Mouse (Mus musculus) E14TG2a.4 (cell line): Measurements from ENCODE around the gene Aes.
A peak's percentile ranks its signal among the peaks of the same experiment; 100 is the strongest.

Experiments used
- H3K27me3 ChIP-seq: 2 replicates; pipeline ENCODE4 v1.6.1; 2014; ENCODE audit warnings: low read length, control low read depth; ENCODE audit not compliant: insufficient read depth
- H3K36me3 ChIP-seq: 2 replicates; pipeline ENCODE4 v1.6.1; 2014; ENCODE audit warnings: low read length, control low read depth; ENCODE audit not compliant: insufficient read depth
- H3K4me1 ChIP-seq: replicated peaks from 2 replicates; pipeline ENCODE4 v1.6.1; 2014; ENCODE audit warnings: low read depth, low read length, control low read depth
- H3K4me3 ChIP-seq: replicated peaks from 2 replicates; pipeline ENCODE4 v1.5.1; 2014; ENCODE audit warnings: mild to moderate bottlenecking, low read length
- H3K9me3 ChIP-seq: 2 replicates; pipeline ENCODE4 v1.6.1; 2014; ENCODE audit warnings: low read length, control low read depth
- CTCF ChIP-seq: conservative IDR thresholded peaks from 2 replicates; pipeline ENCODE4 v1.5.1; 2014; ENCODE audit warnings: low read length
- NANOG ChIP-seq: IDR thresholded peaks from 2 replicates; pipeline ENCODE4 v1.6.1; 2014; ENCODE audit warnings: borderline replicate concordance, low read length, mixed read lengths
- POU5F1 ChIP-seq: IDR thresholded peaks from 2 replicates; pipeline ENCODE4 v1.6.1; 2014; ENCODE audit warnings: low read length, borderline replicate concordance

Aes gene

DNA sequence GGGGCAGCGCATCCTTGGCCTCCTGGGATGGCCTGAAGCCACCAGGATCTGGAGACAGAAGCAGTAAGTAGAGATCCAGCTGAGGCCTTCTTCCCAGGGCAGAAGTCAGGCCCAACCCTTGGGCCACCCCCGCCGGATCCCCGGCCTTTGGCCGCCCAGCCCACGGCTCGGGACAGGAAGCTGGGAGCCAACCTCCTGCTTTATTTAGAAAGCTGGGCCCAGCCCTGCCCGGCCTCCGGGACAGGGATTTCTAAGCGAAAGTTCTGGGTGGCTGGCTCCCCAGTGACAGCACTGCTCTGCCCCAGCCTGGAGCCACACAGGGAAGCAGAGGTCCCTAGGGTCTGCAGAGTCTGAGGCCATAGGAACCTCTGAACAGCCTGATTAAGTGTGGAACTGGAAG is 17.5 kb upstream of the Aes start:
- Histone ChIP-seq H3K9me3 (no peaks in the 10 kb centered on the region), H3K36me3 (peaks cover 43% of the 10 kb centered on the region), H3K27me3 (peaks cover 13% of the 10 kb centered on the region), H3K4me3 (peak overlapping the region; percentile 91), H3K4me1 (peaks cover 69% of the 10 kb centered on the region)
- TF ChIP-seq CTCF: no peak
- no peak for TF ChIP-seq NANOG
- no peak for TF ChIP-seq POU5F1

DNA sequence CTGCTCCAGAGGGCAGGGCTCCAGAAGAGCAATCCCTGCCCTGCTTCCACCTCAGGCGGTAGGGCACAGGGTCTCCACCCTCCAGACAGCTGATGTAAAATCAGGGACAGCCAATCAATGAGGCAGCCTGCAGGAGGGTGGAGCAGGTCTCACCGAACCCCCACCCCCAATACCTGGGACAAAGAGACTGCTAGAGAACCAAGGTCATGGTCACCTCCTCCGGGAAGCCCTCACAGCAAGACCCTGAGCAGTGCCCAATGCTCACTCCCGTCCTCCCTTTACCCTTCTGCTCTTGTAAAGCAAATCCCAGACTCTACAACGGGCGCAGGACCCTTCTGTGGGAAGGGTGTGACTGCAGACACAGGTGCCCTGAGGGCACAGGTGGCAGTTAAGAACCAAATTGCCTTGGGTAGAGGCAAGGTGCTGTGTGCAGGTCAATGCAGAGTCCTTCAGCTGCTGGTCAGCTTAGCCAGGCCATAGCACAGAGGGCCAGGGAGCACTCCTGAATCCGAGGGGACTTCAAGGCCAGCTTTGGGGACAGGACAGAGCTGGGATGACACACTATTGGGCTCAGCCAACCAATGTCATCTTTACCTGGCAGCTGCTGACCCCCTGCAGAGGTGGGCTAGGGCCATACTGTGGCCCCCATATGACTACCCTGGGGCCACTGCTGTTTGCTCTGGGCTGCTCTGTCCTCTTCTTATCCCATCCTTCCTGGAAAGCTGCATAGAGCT is 16.4 kb upstream of the Aes start:
- peaks cover 39% of the 10 kb centered on the region for H3K36me3 ChIP-seq
- H3K9me3 ChIP-seq: no peaks in the 10 kb centered on the region
- no peak for TF ChIP-seq NANOG
- TF ChIP-seq POU5F1: no peak
- TF ChIP-seq CTCF: no peak
- peak overlapping the region; percentile 91 for H3K4me3 ChIP-seq
- H3K27me3 ChIP-seq: peaks cover 13% of the 10 kb centered on the region
- H3K4me1 ChIP-seq: peaks cover 65% of the 10 kb centered on the region

DNA sequence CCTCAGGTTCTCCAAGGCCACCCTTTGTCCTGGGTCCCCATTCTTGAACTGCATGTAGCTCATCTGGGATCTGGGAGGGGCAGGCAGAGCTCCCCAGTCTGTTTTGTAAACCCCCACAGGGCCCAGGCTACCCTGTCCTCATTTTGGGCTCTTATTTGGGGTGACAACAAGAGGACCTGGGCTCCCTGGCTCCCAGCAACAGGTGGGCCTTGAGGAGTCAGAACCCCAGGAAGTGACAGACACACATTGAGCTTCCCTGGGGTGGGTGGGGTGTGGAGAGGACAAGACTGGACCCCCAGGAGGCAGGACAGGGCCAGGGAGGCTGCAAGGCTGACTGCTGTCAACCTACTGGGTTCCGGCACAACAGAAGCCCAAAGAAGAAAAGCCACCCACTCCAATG is 15.7 kb upstream of the Aes start:
- Histone ChIP-seq H3K27me3 (peaks cover 13% of the 10 kb centered on the region), H3K4me1 (peaks cover 66% of the 10 kb centered on the region), H3K36me3 (peaks cover 31% of the 10 kb centered on the region), H3K4me3 (peak overlapping the region; percentile 91), H3K9me3 (no peaks in the 10 kb centered on the region)
- TF ChIP-seq NANOG (no peak), CTCF (no peak), POU5F1 (no peak)

DNA sequence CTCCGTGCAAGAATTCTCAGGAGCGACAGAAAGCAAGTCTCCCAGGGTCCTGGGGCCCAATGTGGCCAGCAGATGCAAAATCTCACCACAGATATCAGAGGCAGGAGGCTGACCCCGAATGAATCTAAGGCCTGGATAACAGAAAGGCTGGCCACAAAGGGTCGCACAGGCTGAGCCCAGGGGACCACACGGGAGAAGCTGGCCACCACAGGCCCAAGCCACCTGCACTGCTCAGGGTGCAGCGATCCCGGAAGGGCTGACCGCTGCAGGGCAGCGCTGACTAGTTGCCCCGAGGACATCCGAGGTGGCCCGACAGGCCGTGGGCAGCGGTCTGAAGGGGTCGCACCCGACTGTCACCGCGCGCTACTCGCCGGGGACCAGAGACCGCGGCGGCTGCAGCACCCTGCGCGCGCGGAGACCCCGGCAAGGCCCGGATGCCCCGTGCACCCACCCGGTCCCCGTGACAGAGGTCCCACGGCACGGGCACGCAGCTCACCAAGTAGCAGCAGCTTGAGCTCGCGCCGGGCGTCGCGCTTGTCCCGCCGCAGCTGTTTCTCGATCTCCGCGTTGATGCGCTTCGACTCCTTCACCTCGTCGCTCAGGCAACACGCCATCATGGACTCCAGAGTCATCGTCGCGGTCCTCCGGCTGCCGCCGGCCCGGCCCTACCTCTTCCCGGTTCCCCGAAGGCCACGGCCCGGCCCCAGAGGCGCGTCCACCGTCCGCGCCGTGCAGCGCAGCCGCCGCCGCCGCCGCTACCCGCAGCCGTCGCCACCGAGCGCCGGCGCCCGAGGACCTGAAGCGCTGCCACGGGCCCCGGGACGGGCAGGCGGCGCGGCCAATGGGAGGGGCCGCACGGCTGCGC is 14.8 kb upstream of the Aes start:
- Histone ChIP-seq H3K4me3 (peak overlapping the region; percentile 91), H3K27me3 (peaks cover 13% of the 10 kb centered on the region), H3K9me3 (no peaks in the 10 kb centered on the region), H3K4me1 (peaks cover 69% of the 10 kb centered on the region), H3K36me3 (peaks cover 22% of the 10 kb centered on the region)
- no peak for TF ChIP-seq POU5F1
- TF ChIP-seq NANOG: no peak
- no peak for TF ChIP-seq CTCF

DNA sequence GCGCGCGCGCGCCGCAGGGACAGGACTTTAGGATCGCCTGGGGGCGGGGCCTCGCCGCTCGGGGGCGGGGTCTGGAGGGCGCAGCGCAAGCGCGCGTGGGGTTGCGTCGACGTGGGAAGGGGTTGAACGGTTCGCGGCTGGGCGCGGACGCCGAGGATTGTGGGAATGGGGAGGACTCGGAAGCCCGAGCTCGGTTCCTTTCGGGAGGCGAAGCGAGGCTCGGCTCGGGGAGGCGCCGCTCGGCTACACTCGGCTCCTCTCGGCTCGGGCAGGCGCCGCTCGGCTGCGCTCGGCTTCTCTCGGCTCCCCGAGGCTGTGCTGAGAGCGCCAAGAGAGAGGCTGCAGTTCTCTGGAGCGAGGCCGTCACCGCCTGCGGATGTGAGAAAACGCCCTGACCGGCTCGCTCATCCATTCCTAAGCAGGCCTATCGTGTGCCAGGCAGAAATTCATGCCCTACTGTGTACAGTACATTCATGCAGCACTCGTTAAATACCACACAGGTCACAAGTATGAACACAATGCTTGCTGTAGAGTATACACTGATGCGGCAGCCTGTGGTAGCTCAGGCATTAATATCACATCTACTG is 14.0 kb upstream of the Aes start, which contains the start of gene Gna11:
Gna11 (minus strand) TSS at position 30 of the 587 bp plus-strand sequence.
- Histone ChIP-seq H3K4me1 (peaks cover 68% of the 10 kb centered on the region), H3K36me3 (peaks cover 15% of the 10 kb centered on the region), H3K27me3 (peaks cover 13% of the 10 kb centered on the region), H3K9me3 (no peaks in the 10 kb centered on the region), H3K4me3 (peak within 1 kb of the TSS; percentile 91)
- no peak for TF ChIP-seq POU5F1
- TF ChIP-seq NANOG: no peak
- TF ChIP-seq CTCF: no peak

DNA sequence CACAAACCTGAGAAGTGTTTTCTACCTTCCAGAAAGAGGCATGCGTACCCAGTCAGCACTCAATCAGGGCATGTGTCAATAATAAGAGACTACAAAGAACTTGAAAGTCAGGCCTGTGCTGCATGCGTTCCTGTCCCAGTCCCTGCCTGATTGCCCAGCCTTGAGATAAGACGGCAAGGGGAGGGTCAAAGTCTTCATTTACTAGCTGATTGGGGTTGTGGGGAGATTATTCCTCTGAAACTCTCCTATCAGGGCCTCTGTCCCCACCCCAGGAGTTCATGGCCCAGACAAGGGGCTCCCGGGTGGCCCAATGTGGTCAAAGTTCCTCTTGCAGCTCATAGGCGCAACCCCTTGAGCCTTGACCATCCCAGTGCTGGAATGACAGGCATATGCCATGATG is 13.0 kb upstream of the Aes start:
- Histone ChIP-seq H3K36me3 (peaks cover 7% of the 10 kb centered on the region), H3K4me1 (peaks cover 61% of the 10 kb centered on the region), H3K9me3 (no peaks in the 10 kb centered on the region), H3K27me3 (peaks cover 13% of the 10 kb centered on the region), H3K4me3 (no peak overlapping the region)
- no peak for TF ChIP-seq CTCF
- no peak for TF ChIP-seq NANOG
- TF ChIP-seq POU5F1: no peak

DNA sequence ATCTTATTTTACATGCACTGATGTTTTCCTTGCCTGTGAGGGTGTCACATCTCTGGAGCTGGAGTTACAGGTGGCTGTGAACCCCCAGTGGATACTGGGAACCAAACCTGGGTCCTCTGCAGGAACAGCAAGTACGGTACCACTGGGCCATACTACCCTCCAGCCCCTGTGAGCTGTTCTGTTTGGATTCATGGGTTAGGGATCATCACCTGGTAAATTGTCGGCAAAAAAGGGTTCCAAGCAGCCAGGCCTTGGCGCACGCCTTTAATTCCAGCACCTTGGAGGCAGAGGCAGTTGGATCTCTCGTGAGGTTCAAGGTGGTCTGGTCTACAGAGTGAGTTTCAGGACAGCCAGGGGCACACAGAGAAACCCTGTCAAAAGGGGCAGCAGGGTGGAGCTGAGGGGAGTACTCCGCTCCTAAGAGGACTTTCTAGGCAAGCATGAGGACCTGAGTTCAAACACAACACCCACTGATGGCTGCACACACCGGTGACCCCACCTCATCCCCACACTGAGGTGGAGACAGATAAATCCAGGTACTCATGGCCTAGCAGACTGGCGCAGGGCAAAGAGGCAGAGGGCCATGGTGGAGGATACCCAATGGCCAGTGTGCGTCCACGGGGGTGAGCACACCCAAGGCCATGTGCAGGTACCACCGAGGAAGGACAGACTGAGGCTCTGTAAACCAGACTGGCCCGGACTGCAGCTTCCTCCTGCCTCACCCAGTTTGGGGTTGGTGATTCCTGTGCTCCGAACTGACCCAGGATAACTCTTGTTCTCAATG is 12.3 kb upstream of the Aes start:
- Histone ChIP-seq H3K27me3 (peaks cover 13% of the 10 kb centered on the region), H3K4me1 (peaks cover 61% of the 10 kb centered on the region), H3K4me3 (no peak overlapping the region), H3K36me3 (peaks cover 5% of the 10 kb centered on the region; the same call in 1 of the 2 replicates), H3K9me3 (no peaks in the 10 kb centered on the region)
- no peak for TF ChIP-seq NANOG
- no peak for TF ChIP-seq CTCF
- no peak for TF ChIP-seq POU5F1

DNA sequence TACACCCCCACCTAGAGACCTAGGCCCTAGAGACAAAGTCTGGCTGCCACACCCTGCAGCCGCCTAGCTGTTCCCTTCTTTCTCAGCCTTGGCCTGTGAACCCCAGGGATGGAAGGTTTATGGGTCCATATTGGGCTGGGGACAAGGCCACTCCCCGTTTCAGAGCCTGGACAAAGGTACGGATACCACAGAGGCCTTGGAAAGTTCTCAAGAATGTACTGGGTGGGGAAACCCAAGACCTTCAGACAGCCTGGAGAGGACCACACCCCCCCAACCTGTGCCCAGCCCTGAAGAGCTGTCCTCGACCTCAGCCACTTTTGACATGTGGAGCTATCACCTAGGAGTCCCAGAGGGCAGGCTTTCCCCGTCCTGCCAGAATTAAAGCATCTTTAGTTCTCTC is 10.3 kb upstream of the Aes start:
- H3K4me3 ChIP-seq: no peak overlapping the region
- no peaks in the 10 kb centered on the region for H3K36me3 ChIP-seq
- TF ChIP-seq CTCF: no peak
- TF ChIP-seq POU5F1: no peak
- no peak for TF ChIP-seq NANOG
- H3K4me1 ChIP-seq: peaks cover 55% of the 10 kb centered on the region
- peaks cover 3% of the 10 kb centered on the region; the same call in 1 of the 2 replicates for H3K9me3 ChIP-seq
- peaks cover 8% of the 10 kb centered on the region for H3K27me3 ChIP-seq
